Mouse (Mus musculus) MEL (cell line): ENCODE measurements at regions not wholly inside any gene's neighbourhood (a gene's known extent, or its start where the extent isn't known, plus 50 kb on each side); places are given as distances from the start of the nearest gene placed in this dataset.

Experiments
- DNase-seq: peaks from one replicate; pipeline ENCODE4 v3.0.0; 2011; ENCODE audit warnings: low read depth, low spot score
- H3K27ac ChIP-seq: 2 replicates; pipeline ENCODE4 v1.5.1; 2012; ENCODE audit warnings: low read depth, mild to moderate bottlenecking, control low read depth, low read length, moderate library complexity; ENCODE audit not compliant: control insufficient read depth
- H3K27me3 ChIP-seq, 2 experiments: fragments of 150-350 bp in 1 of 2; sonication (generic) in 1 of 2; 2 replicates each; pipeline ENCODE4 v1.6.1; 2012; ENCODE audit warnings: low read length in 2 of 2, mild to moderate bottlenecking in 2 of 2, improper control_type of control experiment in 1 of 2, moderate library complexity in 1 of 2; ENCODE audit not compliant: insufficient read depth in 2 of 2, control insufficient read depth in 1 of 2
- H3K36me3 ChIP-seq, 2 experiments: 2 replicates each; pipeline ENCODE4 v1.6.1; 2012 to 2014; ENCODE audit warnings: low read length in 2 of 2, improper control_type of control experiment in 1 of 2, inconsistent platforms in 1 of 2, mild to moderate bottlenecking in 1 of 2; ENCODE audit not compliant: insufficient read depth in 2 of 2, control insufficient read depth in 1 of 2
- H3K4me1 ChIP-seq, 2 experiments: fragments of 150-350 bp in 1 of 2; sonication (generic) in 1 of 2; 2 replicates each; pipeline ENCODE4 v1.6.1; 2012; ENCODE audit warnings: low read length in 2 of 2, improper control_type of control experiment in 1 of 2, mild to moderate bottlenecking in 1 of 2; ENCODE audit not compliant: insufficient read depth in 2 of 2, control insufficient read depth in 1 of 2
- H3K4me3 ChIP-seq, 2 experiments: fragments of 150-350 bp in 1 of 2; sonication (generic) in 1 of 2; 2 replicates each; pipeline ENCODE4 v1.5.1; 2012; ENCODE audit warnings: low read depth in 2 of 2, low read length in 2 of 2, mild to moderate bottlenecking in 2 of 2, moderate library complexity in 2 of 2, control low read depth in 1 of 2, improper control_type of control experiment in 1 of 2; ENCODE audit not compliant: control insufficient read depth in 1 of 2, insufficient read depth in 1 of 2
- H3K79me2 ChIP-seq: 2 replicates; pipeline ENCODE4 v1.6.1; 2012; ENCODE audit warnings: mild to moderate bottlenecking, low read length, moderate library complexity; ENCODE audit not compliant: control insufficient read depth, poor library complexity, insufficient read depth
- H3K9ac ChIP-seq: 2 replicates; pipeline ENCODE4 v1.6.1; 2012; ENCODE audit warnings: low read depth, mild to moderate bottlenecking, control low read depth, low read length, moderate library complexity; ENCODE audit not compliant: control insufficient read depth, poor library complexity, severe bottlenecking
- H3K9me3 ChIP-seq: fragments of 150-350 bp; sonication (generic); replicated peaks from 2 replicates; pipeline ENCODE4 v1.6.1; 2012; ENCODE audit warnings: mild to moderate bottlenecking, low read length, improper control_type of control experiment, moderate library complexity; ENCODE audit not compliant: insufficient read depth
- CHD1 ChIP-seq: IDR thresholded peaks from 2 replicates; pipeline ENCODE4 v1.6.1; 2012; ENCODE audit warnings: low read depth, mild to moderate bottlenecking, inconsistent platforms, low read length, improper control_type of control experiment
- ETS1 ChIP-seq: IDR thresholded peaks from 2 replicates; pipeline ENCODE4 v1.6.1; 2012; ENCODE audit warnings: low read depth, mild to moderate bottlenecking, inconsistent platforms, low read length, improper control_type of control experiment, moderate library complexity
- GABPA ChIP-seq: IDR thresholded peaks from 2 replicates; pipeline ENCODE4 v1.6.1; 2012; ENCODE audit warnings: low read depth, mild to moderate bottlenecking, inconsistent platforms, low read length, improper control_type of control experiment, moderate library complexity
- GATA1 ChIP-seq: IDR thresholded peaks from 2 replicates; pipeline ENCODE4 v1.6.1; 2011; ENCODE audit warnings: low read depth, low read length, improper control_type of control experiment
- HCFC1 ChIP-seq: IDR thresholded peaks from 2 replicates; pipeline ENCODE4 v1.6.1; 2012; ENCODE audit warnings: low read depth, mild to moderate bottlenecking, inconsistent platforms, low read length, improper control_type of control experiment, moderate library complexity
- MAFK ChIP-seq: IDR thresholded peaks from 2 replicates; pipeline ENCODE4 v1.6.1; 2011; ENCODE audit warnings: low read depth, mild to moderate bottlenecking, low read length, improper control_type of control experiment, borderline replicate concordance
- MEF2A ChIP-seq: IDR thresholded peaks from 2 replicates; pipeline ENCODE4 v1.6.1; 2014; ENCODE audit warnings: low read depth, mild to moderate bottlenecking, inconsistent platforms, low read length, improper control_type of control experiment; ENCODE audit not compliant: poor library complexity, insufficient replicate concordance, severe bottlenecking; ENCODE audit errors: extremely low read depth
- MXI1 ChIP-seq: IDR thresholded peaks from 2 replicates; pipeline ENCODE4 v1.6.1; 2011; ENCODE audit warnings: mild to moderate bottlenecking, low read depth, low read length, improper control_type of control experiment
- MYB ChIP-seq: IDR thresholded peaks from 2 replicates; pipeline ENCODE4 v1.6.1; 2011; ENCODE audit warnings: mild to moderate bottlenecking, low read depth, low read length, improper control_type of control experiment
- NRF1 ChIP-seq: IDR thresholded peaks from 2 replicates; pipeline ENCODE4 v1.6.1; 2014; ENCODE audit warnings: low read depth, mild to moderate bottlenecking, inconsistent platforms, low read length, improper control_type of control experiment, moderate library complexity; ENCODE audit not compliant: poor library complexity, insufficient read depth, severe bottlenecking
- POLR2AphosphoS2 ChIP-seq: IDR thresholded peaks from 2 replicates; pipeline ENCODE4 v1.6.1; 2011; ENCODE audit warnings: low read length, improper control_type of control experiment
- RCOR1 ChIP-seq: IDR thresholded peaks from 2 replicates; pipeline ENCODE4 v1.6.1; 2012; ENCODE audit warnings: low read depth, mild to moderate bottlenecking, inconsistent platforms, low read length, improper control_type of control experiment
- TAL1 ChIP-seq: IDR thresholded peaks from 2 replicates; pipeline ENCODE4 v1.6.1; 2012; ENCODE audit warnings: mild to moderate bottlenecking, inconsistent platforms, low read length, moderate library complexity, mixed read lengths
- UBTF ChIP-seq: IDR thresholded peaks from 2 replicates; pipeline ENCODE4 v1.6.1; 2012; ENCODE audit warnings: low read depth, mild to moderate bottlenecking, inconsistent platforms, low read length, improper control_type of control experiment, moderate library complexity, borderline replicate concordance; ENCODE audit not compliant: insufficient read depth
- USF1 ChIP-seq: IDR thresholded peaks from 2 replicates; pipeline ENCODE4 v1.6.1; 2014; ENCODE audit warnings: low read depth, mild to moderate bottlenecking, inconsistent platforms, low read length, improper control_type of control experiment, moderate library complexity
- ZC3H11A ChIP-seq: IDR thresholded peaks from 2 replicates; pipeline ENCODE4 v1.6.1; 2012; ENCODE audit warnings: low read depth, mild to moderate bottlenecking, inconsistent platforms, low read length, improper control_type of control experiment
- ZKSCAN1 ChIP-seq: IDR thresholded peaks from 2 replicates; pipeline ENCODE4 v1.6.1; 2012; ENCODE audit warnings: low read depth, mild to moderate bottlenecking, inconsistent platforms, low read length, improper control_type of control experiment, moderate library complexity
- ZNF384 ChIP-seq: IDR thresholded peaks from 2 replicates; pipeline ENCODE4 v1.6.1; 2012; ENCODE audit warnings: low read depth, mild to moderate bottlenecking, inconsistent platforms, low read length, improper control_type of control experiment

DNA sequence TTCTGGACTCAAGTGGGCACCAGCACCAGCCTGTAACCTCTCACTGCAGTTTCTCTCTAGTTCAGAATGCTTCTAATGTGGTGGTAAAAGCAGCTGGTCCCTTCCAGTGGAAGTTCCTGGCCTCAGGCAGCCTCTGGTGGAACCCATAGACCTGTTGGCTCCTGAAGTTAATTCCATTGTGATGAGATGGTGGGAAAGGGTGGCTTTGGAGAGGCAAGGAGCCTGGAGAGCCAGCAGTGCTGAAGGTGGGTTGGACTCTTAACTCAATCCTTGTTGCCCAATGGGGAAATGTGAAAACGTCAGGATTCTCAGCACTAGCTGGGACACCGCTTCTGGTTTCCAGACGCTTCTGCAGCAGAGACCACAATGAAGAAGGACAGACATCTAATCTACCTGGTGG is 210.9 kb downstream of the Opa1 start:
- no peak for DNase-seq
- Histone ChIP-seq H3K9ac (no peak overlapping the region), H3K4me3 (no peak overlapping the region), H3K79me2 (no peaks in the 10 kb centered on the region), H3K27me3 (no peaks in the 10 kb centered on the region; a peak in 2 of 4 replicates), H3K36me3 (no peaks in the 10 kb centered on the region), H3K27ac (no peak overlapping the region), H3K9me3 (no peaks in the 10 kb centered on the region), H3K4me1 (no peaks in the 10 kb centered on the region)
- no peak for TF ChIP-seq ZNF384
- TF ChIP-seq POLR2AphosphoS2, result no peak
- TF ChIP-seq GATA1, result no peak
- TF ChIP-seq MXI1, result no peak
- TF ChIP-seq ZC3H11A, result no peak

DNA sequence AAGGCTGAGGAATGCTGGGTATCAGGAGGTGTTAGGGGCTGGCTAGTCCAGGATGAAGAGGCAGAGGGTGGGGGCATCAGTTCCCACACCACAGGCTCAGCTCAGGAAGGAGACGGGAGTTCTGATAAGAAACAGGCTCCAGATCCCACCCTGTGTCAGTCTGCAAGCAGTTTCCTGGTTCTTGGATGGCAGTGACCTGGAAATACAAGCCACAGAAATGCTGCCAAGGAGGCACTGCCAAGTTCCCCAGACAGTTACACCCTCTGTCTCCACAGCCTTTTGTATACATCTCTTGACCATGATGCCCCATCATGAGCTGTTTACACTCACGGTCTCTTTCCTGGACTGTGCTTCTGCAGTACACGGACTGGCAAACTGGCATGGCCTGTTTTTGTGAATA is 220.1 kb downstream of the Opa1 start:
- no peaks in the 10 kb centered on the region for H3K36me3 ChIP-seq
- H3K9me3 ChIP-seq, result no peaks in the 10 kb centered on the region
- H3K79me2 ChIP-seq, result no peaks in the 10 kb centered on the region
- no peak for TF ChIP-seq USF1
- no peak for TF ChIP-seq ZKSCAN1
- TF ChIP-seq ETS1, result no peak
- TF ChIP-seq MYB, result no peak
- TF ChIP-seq RCOR1, result no peak
- TF ChIP-seq TAL1, result no peak
- TF ChIP-seq HCFC1, result no peak
- TF ChIP-seq NRF1, result no peak
- TF ChIP-seq UBTF, result no peak
- TF ChIP-seq MEF2A, result no peak
- TF ChIP-seq CHD1, result no peak
- TF ChIP-seq GATA1, result no peak
- TF ChIP-seq MXI1, result no peak
- no peak for TF ChIP-seq ZC3H11A
- no peak for TF ChIP-seq GABPA
- no peak for TF ChIP-seq MAFK
- TF ChIP-seq POLR2AphosphoS2, result no peak
- no peak overlapping the region for H3K27ac ChIP-seq
- DNase-seq, result no peak
- H3K4me3 ChIP-seq, result no peak overlapping the region
- no peaks in the 10 kb centered on the region for H3K4me1 ChIP-seq
- peaks cover 0 to 6% of the 10 kb centered on the region in 2 experiments for H3K27me3 ChIP-seq
- no peak overlapping the region for H3K9ac ChIP-seq
